Mouse (Mus musculus) stomach, embryonic 15.5 days (tissue): ENCODE data around the gene Coq2. TPM values are rescaled to one million over a fixed set of nuclear protein-coding genes. Genes with fewer than 3 reads are reported as not detected.

Experiments
- ATAC-seq: fragments of 200-750 bp; cut with Nextera tagmentation; 2 replicates; pipeline ENCODE4 v1.8.0; 2017; ENCODE audit warnings: low read depth, moderate number of reproducible peaks, moderate TSS enrichment; ENCODE audit not compliant: insufficient read depth, low FRiP score
- H3K27ac ChIP-seq: fragments of 300-500 bp; sonication (generic); 2 replicates; pipeline ENCODE4 v1.5.1; 2015; ENCODE audit warnings: mild to moderate bottlenecking, inconsistent platforms
- H3K27me3 ChIP-seq: fragments of 300-500 bp; sonication (generic); replicated peaks from 2 replicates; pipeline ENCODE4 v1.6.1; 2015; ENCODE audit warnings: inconsistent platforms
- H3K36me3 ChIP-seq: fragments of 300-500 bp; sonication (generic); 2 replicates; pipeline ENCODE4 v1.6.1; 2015; ENCODE audit warnings: inconsistent platforms
- H3K4me1 ChIP-seq: fragments of 300-500 bp; sonication (generic); 2 replicates; pipeline ENCODE4 v1.6.1; 2015; ENCODE audit warnings: inconsistent platforms
- H3K4me2 ChIP-seq: fragments of 300-500 bp; sonication (generic); 2 replicates; pipeline ENCODE4 v1.6.1; 2015; ENCODE audit warnings: mild to moderate bottlenecking, inconsistent platforms
- H3K4me3 ChIP-seq: fragments of 300-500 bp; sonication (generic); replicated peaks from 2 replicates; pipeline ENCODE4 v1.5.1; 2015; ENCODE audit warnings: inconsistent platforms
- H3K9ac ChIP-seq: fragments of 300-500 bp; sonication (generic); 2 replicates; pipeline ENCODE4 v1.6.1; 2015; ENCODE audit warnings: inconsistent platforms
- H3K9me3 ChIP-seq: fragments of 300-500 bp; sonication (generic); 2 replicates; pipeline ENCODE4 v1.6.1; 2016; ENCODE audit warnings: inconsistent platforms
- WGBS: fragments of 180-500 bp; shearing (Covaris S2); methylation state at CpG from one replicate; pipeline ENCODE4 v1.1.7; 2015; 5-methylcytosine and 5-hydroxymethylcytosine counted together
- polyA plus RNA-seq: library from polyadenylated mRNA; unstranded; fragments of >200 nt; fragmentation: Nextera tagmentation; extraction: Ambion mirVana; gene quantifications from 2 replicates; pipeline ENCODE4 v1.2.1, GENCODE M21; 2015

The Coq2 gene
- polyA plus RNA-seq, 1 experiment from 2014 or later = 66.4 TPM

DNA sequence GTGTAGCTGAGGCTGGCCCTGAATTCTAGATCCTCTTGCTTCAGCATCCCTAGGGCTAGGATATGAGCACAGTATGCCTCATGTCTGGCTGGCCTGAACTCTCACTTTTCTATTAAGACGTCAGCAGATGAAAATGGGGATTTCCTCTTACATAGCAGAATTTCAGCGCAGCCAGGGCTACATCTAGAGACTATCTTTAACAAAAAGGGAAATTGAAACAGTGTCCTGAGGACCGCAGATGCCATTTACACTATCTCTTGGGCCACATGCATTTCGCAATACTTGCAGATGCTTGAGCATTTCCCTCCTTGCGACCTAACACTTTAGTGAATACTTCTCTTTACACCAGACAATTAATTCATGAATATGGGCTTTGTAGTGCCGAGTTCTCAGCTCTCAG is 18.6 kb downstream of the Coq2 start:
- no peak overlapping the region for H3K4me3 ChIP-seq
- 81% methylated on average over 6 of the region's 6 CpGs for WGBS
- H3K4me1 ChIP-seq = no peaks in the 10 kb centered on the region
- H3K9me3 ChIP-seq = no peaks in the 10 kb centered on the region
- H3K36me3 ChIP-seq = peaks cover 34% of the 10 kb centered on the region
- H3K27me3 ChIP-seq = no peaks in the 10 kb centered on the region
- no peak overlapping the region for H3K4me2 ChIP-seq
- no peak for ATAC-seq
- H3K27ac ChIP-seq = no peak overlapping the region
- no peak overlapping the region for H3K9ac ChIP-seq

DNA sequence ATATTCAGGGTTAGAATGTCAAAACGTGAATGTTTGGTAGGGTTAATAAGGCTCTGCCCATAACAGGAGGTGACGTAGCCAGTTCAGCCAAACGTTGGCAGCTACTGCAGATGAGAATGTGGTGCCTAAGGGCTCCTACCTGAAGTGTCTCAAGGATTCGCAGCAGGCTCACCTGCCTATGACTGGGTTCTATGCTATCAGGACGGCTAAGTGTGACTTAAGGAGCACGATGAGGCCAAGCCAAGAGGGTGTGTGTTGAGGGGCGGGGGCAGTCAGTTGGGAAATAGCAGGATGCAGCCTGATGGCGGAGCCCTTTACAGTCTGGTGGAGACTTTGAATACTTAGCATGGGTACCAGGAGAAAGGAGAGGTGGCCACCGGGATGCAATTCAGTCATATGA is 22.6 kb downstream of the Coq2 start:
- Histone ChIP-seq H3K9ac (no peak overlapping the region), H3K4me2 (no peak overlapping the region), H3K4me1 (peaks cover 6% of the 10 kb centered on the region; the same call in 1 of the 2 replicates), H3K4me3 (no peak overlapping the region), H3K9me3 (no peaks in the 10 kb centered on the region), H3K36me3 (peaks cover 17% of the 10 kb centered on the region; the same call in 1 of the 2 replicates), H3K27me3 (no peaks in the 10 kb centered on the region), H3K27ac (no peak overlapping the region)
- 85% methylated on average over 9 of the region's 9 CpGs for WGBS
- ATAC-seq = no peak

DNA sequence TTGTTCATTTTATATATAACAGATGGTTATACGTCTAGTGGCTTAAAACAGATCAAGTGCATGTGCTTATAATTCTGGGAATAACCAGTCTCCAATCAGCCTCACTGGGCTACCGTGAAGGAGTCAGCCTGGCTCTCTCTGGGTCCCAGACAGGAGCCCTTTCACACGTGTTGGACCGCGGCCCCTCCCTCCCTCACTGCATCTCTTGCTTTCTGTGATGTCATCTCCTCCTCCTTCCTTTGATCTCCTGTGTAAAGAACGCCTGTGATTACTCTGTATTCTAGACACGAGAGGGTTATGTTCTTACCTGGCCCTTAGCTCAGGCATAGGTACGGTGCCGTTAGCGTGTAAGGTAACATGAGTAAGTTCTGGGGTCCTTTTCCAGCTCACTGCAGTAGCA is 23.5 kb downstream of the Coq2 start:
- H3K4me2 ChIP-seq = no peak overlapping the region
- no peaks in the 10 kb centered on the region for H3K9me3 ChIP-seq
- no peak overlapping the region for H3K9ac ChIP-seq
- ATAC-seq = no peak
- H3K4me1 ChIP-seq = peaks cover 6% of the 10 kb centered on the region; the same call in 1 of the 2 replicates
- 70% methylated on average over 10 of the region's 10 CpGs for WGBS
- no peaks in the 10 kb centered on the region for H3K27me3 ChIP-seq
- no peak overlapping the region for H3K27ac ChIP-seq
- no peak overlapping the region for H3K4me3 ChIP-seq
- H3K36me3 ChIP-seq = peaks cover 13% of the 10 kb centered on the region; the same call in 1 of the 2 replicates

DNA sequence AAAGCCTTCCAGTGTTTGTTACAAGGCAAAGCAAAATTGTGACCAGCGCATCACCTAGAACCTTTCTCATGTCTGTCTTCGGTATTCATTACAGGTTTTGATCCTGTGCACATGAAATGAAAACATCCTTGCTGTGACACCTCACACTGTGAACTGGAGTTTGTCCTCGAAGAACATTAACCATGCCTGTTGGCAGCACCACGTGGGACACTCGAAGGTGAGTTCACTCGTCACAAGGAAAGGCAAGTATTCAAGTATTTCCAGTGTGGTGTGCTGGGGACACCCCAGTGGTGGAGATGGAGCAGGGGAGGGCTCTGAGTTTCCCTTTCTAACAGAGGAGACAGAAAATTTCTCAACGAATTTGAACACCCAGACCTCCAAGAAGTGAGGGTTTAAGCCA is 24.0 kb downstream of the Coq2 start:
- no peaks in the 10 kb centered on the region for H3K27me3 ChIP-seq
- peaks cover 6% of the 10 kb centered on the region; the same call in 1 of the 2 replicates for H3K4me1 ChIP-seq
- H3K36me3 ChIP-seq = peaks cover 8% of the 10 kb centered on the region; the same call in 1 of the 2 replicates
- ATAC-seq = no peak
- no peak overlapping the region for H3K4me2 ChIP-seq
- no peak overlapping the region for H3K27ac ChIP-seq
- no peak overlapping the region for H3K4me3 ChIP-seq
- WGBS = 84% methylated on average over 7 of the region's 7 CpGs
- H3K9ac ChIP-seq = no peak overlapping the region
- H3K9me3 ChIP-seq = no peaks in the 10 kb centered on the region

DNA sequence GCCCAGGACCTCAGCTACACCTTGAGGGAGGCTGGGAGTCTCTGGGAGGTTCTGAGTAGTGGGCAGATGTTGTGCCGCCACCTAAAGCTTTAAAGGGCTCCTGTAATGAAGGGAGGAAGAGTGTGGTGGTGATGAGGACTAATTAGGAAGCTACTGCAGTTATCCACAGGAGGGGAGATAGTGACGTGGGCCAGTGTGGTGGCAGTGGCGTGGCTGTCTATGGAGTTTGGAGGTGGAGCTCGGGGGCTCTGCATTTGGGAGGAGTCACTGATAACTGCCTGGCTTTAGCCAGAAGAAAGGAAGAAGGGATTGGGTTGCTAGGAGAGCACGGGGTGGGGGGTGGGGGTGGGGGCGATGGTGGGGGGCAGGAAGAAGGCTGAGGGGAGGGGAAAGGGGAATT is 26.4 kb downstream of the Coq2 start:
- Histone ChIP-seq H3K4me3 (no peak overlapping the region), H3K4me2 (0 out of 2 replicates have a peak overlapping the region, but pooled peaks have one; percentile 8), H3K4me1 (peaks cover 13% of the 10 kb centered on the region), H3K9ac (no peak overlapping the region), H3K36me3 (no peaks in the 10 kb centered on the region), H3K27ac (peak overlapping the region; percentile 11), H3K27me3 (no peaks in the 10 kb centered on the region), H3K9me3 (no peaks in the 10 kb centered on the region)
- 31% methylated on average over 6 of the region's 6 CpGs for whole genome bisulfite sequencing
- ATAC-seq = no peak

- H3K4me3 ChIP-seq = no peak overlapping the region
- 0 out of 2 replicates have a peak overlapping the region, but pooled peaks have one; percentile 8 for H3K4me2 ChIP-seq
- WGBS = 47% methylated on average over 10 of the region's 10 CpGs
- H3K9ac ChIP-seq = no peak overlapping the region
- peaks cover 18% of the 10 kb centered on the region for H3K4me1 ChIP-seq
- no peaks in the 10 kb centered on the region for H3K36me3 ChIP-seq
- no peaks in the 10 kb centered on the region for H3K9me3 ChIP-seq
- ATAC-seq = no peak
- peak overlapping the region; percentile 11 for H3K27ac ChIP-seq
- no peaks in the 10 kb centered on the region for H3K27me3 ChIP-seq
Measured at GRCm38 (mm10) chr5:100648046-100648445, 26.9 kb downstream of the Coq2 start.

DNA sequence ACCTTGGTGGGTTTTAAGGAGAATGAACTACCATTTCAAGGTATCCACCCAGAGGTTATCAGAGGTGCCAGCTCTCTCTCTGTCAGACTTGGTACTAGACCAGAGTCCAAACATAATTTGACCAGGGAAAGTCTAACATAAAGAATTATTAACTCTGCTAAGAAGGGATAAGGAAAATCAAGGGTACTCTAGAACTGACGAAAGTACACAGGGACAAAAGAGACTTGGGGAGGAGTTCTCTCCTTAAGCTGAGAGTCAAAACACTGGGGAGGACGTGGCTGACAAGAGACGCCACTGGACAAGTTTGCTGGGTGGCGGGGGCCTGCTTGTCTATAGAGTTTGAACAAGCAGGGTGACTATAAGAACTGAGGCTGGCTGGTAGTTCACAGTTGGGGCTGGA is 28.4 kb downstream of the Coq2 start:
- Histone ChIP-seq H3K36me3 (no peaks in the 10 kb centered on the region), H3K4me2 (no peak overlapping the region), H3K9me3 (no peaks in the 10 kb centered on the region), H3K4me3 (no peak overlapping the region), H3K27ac (peak overlapping the region; percentile 11; the same call in 1 of the 2 replicates), H3K4me1 (peaks cover 19% of the 10 kb centered on the region), H3K27me3 (no peaks in the 10 kb centered on the region), H3K9ac (no peak overlapping the region)
- 78% methylated on average over 4 of the region's 4 CpGs for WGBS
- ATAC-seq = no peak

DNA sequence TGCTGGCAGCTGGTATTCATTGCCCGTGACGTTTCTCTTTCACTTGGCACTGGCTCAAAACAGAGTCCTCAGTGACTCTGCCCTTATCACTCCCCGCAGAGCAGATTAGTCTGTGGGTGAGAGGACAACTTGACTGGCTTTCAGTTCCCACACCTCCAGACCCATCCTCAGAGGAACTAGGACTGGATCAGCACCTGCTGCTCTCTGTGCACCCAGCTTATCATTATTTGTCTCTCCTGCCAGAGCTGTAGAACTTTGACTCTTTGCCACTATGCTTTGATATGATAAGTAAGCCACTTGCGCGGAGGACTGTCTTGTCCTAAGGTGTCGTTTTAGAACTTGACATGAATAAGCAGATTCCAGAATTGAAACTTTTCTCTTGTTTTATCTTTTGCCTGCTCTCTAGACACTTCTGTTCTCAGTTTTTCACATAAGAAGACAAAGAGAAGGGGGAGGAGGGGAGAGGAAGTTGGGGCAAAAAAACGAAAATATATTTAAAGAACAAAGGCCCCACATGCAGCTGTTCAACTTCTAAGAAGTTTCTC is 30.9 kb downstream of the Coq2 start:
- Histone ChIP-seq H3K27ac (0 out of 2 replicates have a peak overlapping the region, but pooled peaks have one; percentile 9), H3K9ac (no peak overlapping the region), H3K4me2 (peak overlapping the region; percentile 19), H3K27me3 (no peaks in the 10 kb centered on the region), H3K4me1 (peaks cover 19% of the 10 kb centered on the region), H3K9me3 (no peaks in the 10 kb centered on the region), H3K36me3 (no peaks in the 10 kb centered on the region), H3K4me3 (no peak overlapping the region)
- peak; percentile 73; the same call in 1 of the 2 replicates for ATAC-seq
- 42% methylated on average over 7 of the region's 7 CpGs for WGBS

DNA sequence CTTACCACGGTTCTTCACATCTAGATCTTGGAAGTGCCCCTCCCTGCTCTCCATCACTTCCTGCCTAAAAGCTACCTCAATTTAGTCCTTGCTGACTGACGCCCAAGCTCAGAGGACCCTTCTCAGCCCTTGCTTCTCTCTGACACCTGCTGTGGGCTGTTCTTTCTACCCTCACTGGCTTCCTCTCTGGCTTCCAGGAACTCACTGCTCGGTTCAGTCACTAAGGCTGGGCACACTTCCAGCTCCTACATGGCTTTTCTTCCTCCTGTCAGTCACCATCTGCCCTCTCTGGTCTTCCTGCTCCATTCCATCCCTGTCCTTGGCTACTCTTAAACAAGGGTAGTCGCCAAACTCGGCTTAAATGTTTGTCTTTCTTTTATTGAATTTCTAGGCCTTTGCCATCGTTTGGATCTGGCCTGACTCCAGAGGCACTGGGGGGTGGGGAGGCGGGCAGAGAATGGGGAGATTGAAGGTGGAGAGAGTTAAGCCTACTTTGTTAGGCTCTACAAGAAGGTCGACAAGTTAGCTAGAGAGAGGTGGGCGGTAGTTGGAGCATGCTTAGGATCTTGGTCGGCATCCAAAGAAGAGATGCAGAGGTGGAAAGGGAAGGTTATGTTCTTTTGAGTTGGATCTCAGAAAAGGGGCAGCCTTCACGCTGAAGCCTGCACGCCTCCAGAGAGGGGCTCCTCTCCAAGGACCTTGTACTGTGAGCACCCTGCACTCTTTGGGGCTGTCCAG is 31.5 kb downstream of the Coq2 start:
- no peak overlapping the region for H3K9ac ChIP-seq
- H3K4me2 ChIP-seq = peak overlapping the region; percentile 19
- H3K27me3 ChIP-seq = no peaks in the 10 kb centered on the region
- H3K36me3 ChIP-seq = no peaks in the 10 kb centered on the region
- H3K27ac ChIP-seq = 0 out of 2 replicates have a peak overlapping the region, but pooled peaks have one; percentile 9
- 58% methylated on average over 12 of the region's 12 CpGs for WGBS
- no peak overlapping the region for H3K4me3 ChIP-seq
- peaks cover 16% of the 10 kb centered on the region for H3K4me1 ChIP-seq
- ATAC-seq = no peak
- no peaks in the 10 kb centered on the region for H3K9me3 ChIP-seq

GRCm38 (mm10) chr5:100642316-100642715 is 32.6 kb downstream of the Coq2 start:
- H3K4me2 ChIP-seq = no peak overlapping the region
- H3K9ac ChIP-seq = no peak overlapping the region
- no peaks in the 10 kb centered on the region for H3K27me3 ChIP-seq
- H3K4me1 ChIP-seq = peaks cover 13% of the 10 kb centered on the region
- 77% methylated on average over 5 of the region's 5 CpGs for WGBS
- H3K36me3 ChIP-seq = no peaks in the 10 kb centered on the region
- ATAC-seq = no peak
- H3K4me3 ChIP-seq = no peak overlapping the region
- no peak overlapping the region for H3K27ac ChIP-seq
- H3K9me3 ChIP-seq = no peaks in the 10 kb centered on the region

GRCm38 (mm10) chr5:100638483-100638882 is 36.5 kb downstream of the Coq2 start:
- no peak overlapping the region for H3K27ac ChIP-seq
- H3K4me2 ChIP-seq = no peak overlapping the region
- H3K36me3 ChIP-seq = no peaks in the 10 kb centered on the region
- no peak overlapping the region for H3K9ac ChIP-seq
- H3K9me3 ChIP-seq = no peaks in the 10 kb centered on the region
- WGBS = 65% methylated on average over 8 of the region's 8 CpGs
- H3K4me1 ChIP-seq = peaks cover 12% of the 10 kb centered on the region
- peak; percentile 67; the same call in 1 of the 2 replicates for ATAC-seq
- no peaks in the 10 kb centered on the region for H3K27me3 ChIP-seq
- no peak overlapping the region for H3K4me3 ChIP-seq

DNA sequence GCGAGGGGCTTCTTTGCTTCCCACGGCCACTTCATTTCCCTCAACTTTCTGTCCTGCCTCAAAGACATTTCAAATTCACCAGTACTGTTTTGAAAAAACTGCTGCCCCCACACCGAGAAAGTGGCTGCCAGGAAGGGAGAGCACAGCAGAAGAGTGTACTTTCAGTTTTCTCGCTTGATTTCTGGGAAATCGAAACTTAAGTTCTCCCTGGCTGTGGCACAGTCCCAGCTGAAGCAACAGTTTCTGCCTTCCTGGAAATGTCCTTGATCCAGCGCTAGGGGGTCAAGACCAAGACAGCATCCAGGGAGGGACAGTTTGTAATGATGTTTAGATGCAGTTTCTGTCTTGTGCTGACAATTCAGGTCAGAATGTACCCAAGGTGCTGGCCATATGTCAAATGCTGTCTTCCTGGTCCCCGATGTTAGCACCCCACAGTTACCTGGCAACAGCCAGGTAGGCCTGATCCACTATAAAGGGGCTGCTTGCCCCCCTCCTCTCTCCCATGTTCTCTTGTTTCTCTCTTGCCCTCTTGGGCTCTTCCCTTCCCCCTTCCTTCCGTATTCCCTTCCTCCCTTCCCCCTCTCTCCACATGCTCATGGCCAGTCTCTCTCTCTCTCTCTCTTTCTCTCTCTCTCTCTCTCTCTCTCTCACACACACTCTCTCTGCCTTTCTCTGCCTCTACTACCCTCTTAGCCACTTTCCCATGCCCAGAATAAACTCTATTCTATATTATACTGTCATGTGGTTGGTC is 38.0 kb downstream of the Coq2 start:
- Histone ChIP-seq H3K9ac (no peak overlapping the region), H3K27ac (peak overlapping the region; percentile 31; the same call in 1 of the 2 replicates), H3K4me1 (peaks cover 6% of the 10 kb centered on the region; the same call in 1 of the 2 replicates), H3K4me3 (no peak overlapping the region), H3K27me3 (no peaks in the 10 kb centered on the region), H3K4me2 (no peak overlapping the region), H3K9me3 (no peaks in the 10 kb centered on the region), H3K36me3 (no peaks in the 10 kb centered on the region)
- ATAC-seq = no peak
- WGBS = 55% methylated on average over 8 of the region's 8 CpGs
